Mouse (Mus musculus): ENCODE measurements around the gene Heatr3. TPM values are rescaled to one million over a fixed set of nuclear protein-coding genes. Genes with fewer than 3 reads are reported as not detected.
"Not testable (repeated sequence)": the region's sequence is repeated elsewhere in the genome, so short reads cannot be mapped to it uniquely, and the experiment has no call there.

Gene Heatr3
- polyA plus RNA-seq, 1 experiment: 44.7 TPM

DNA sequence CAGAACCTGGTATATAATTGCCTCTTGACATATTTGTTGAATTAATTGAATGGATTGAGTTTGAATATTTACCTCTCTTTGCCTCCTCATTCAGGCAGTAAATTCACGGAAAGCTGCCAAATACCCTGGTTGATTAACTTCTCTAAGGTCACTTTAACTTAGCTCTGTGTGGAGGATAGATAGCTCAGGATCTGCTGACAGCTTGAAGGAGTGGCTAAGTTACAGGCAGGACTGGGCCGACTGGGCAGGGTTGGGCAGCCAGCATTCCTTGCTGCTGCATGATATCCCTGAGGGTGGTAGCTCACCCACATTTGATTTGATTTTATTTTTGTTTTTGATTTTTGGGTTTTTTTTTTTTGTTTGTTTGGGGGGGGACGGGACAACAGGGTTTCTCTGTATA lies 59.7 kb downstream of the Heatr3 start:
- no peak for DNase-seq (ENCODE audit: low read depth)
- TF ChIP-seq POLR2A (IDR thresholded peaks at IDR 0.05; ENCODE audit: borderline replicate concordance, extremely low read depth, insufficient read depth, insufficient read length, poor library complexity, severe bottlenecking) (no peak), CTCF (IDR thresholded peaks at IDR 0.05; ENCODE audit: borderline replicate concordance, extremely low read depth, insufficient read depth, insufficient read length) (no peak)

DNA sequence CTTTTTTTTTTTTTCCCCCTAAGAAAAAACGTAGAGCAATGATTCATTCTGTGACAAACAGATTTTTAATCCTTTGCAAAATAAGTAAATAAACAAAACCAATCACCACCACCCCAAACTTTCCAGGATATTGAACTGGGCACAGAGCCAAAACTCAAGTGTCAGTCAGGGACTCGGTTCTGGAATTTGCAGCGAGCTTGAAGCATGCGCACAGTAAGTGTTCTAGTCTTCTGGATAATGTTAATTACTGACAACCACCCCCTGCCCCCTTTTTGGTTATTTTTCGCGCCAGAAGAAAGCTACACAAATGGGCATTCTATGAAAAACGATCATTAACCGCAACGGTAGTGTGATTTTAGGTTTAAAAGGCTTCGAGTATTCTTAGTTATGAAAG lies 60.9 kb downstream of the Heatr3 start:
- TF ChIP-seq POLR2A (IDR thresholded peaks at IDR 0.05; ENCODE audit: borderline replicate concordance, extremely low read depth, insufficient read depth, insufficient read length, poor library complexity, severe bottlenecking) (no peak), CTCF (IDR thresholded peaks at IDR 0.05; ENCODE audit: borderline replicate concordance, extremely low read depth, insufficient read depth, insufficient read length) (no peak)
- peak; percentile 63 for DNase-seq (ENCODE audit: low read depth)

DNA sequence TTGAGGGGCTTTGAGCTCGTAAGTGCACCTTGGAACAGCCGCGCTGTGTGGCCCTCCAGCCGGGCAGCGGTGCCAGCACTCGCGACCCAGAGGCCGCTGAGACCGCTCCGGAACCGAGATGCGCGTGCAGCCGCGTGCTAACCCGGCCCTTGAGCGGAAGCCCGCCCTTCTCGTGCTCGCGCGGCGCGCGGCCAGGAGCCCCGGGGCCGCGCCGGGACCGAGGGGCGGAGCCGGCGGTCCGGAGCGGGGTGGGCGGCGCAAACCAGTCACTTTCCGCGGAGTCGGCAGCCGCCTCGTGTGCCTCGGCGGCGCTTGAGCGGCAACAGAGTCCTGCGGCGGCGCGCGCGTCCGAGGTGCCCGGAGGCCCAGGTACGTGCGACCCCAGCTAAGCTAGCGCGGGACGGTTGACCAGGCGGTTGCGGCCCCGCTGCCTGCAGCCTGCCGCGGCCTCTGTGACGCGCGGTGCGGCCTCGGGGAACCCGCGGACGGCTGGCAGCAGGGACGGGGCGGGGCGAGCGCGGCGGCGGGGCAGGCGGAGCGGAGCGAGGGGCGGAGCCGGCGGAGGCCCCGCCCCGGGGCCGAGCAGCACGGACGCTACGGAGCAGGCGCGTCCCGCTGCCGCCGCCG lies 61.4 kb downstream of the Heatr3 start, which contains the start of gene Tent4b:
Tent4b (plus strand) TSS at position 269 of the 627 bp plus-strand sequence.
- DNase-seq (ENCODE audit: low read depth): peak; percentile 95
- TF ChIP-seq POLR2A (IDR thresholded peaks at IDR 0.05; ENCODE audit: borderline replicate concordance, extremely low read depth, insufficient read depth, insufficient read length, poor library complexity, severe bottlenecking) (peak; percentile 84), CTCF (IDR thresholded peaks at IDR 0.05; ENCODE audit: borderline replicate concordance, extremely low read depth, insufficient read depth, insufficient read length) (no peak)

DNA sequence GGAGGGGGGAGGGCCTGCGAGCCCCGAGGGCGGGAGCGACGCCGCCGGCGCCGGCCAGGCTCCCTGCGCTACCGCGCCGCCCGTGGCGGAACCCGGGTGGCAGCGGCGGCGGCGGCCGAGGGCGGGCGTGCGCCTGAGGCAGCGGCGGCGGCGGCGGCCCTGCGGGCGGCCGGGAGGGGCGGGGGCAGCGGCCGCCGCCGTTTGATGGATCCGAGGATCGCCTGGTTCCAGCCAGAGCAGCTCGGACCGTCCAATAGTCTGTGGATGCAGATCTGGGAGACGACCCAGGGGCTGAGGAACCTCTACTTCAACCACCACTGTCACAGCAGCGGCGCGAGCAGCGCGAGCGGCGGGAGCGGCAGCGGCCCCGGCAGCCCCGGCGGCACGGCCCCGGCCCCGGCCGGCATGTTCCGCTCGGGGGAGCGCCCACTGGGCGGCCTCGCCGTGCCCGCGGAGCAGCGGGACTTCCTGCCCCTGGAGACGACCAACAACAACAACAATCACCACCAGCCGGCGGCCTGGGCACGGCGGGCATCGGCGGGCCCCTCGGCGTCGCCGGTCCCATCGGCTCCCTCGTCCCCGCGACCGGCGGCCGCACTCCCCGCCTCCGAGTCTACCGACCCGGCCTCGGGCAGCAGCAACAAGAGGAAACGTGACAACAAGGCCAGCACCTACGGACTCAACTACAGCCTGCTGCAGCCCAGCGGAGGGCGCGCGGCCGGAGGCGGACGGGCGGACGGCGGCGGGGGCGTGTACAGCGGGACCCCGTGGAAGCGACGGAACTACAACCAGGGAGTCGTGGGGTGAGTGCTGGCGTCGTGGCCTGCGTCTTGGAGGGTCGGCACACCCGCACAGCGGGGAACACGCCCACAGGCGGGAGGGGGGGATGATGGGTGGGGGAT lies 62.3 kb downstream of the Heatr3 start:
- TF ChIP-seq POLR2A (IDR thresholded peaks at IDR 0.05; ENCODE audit: borderline replicate concordance, extremely low read depth, insufficient read depth, insufficient read length, poor library complexity, severe bottlenecking): no peak
- TF ChIP-seq CTCF (IDR thresholded peaks at IDR 0.05; ENCODE audit: borderline replicate concordance, extremely low read depth, insufficient read depth, insufficient read length): no peak
- peak; percentile 38 for DNase-seq (ENCODE audit: low read depth)

GRCm38 (mm10) chr8:88200724-88201495 lies 63.3 kb downstream of the Heatr3 start:
- peak; percentile 12 for DNase-seq (ENCODE audit: low read depth)
- TF ChIP-seq POLR2A (IDR thresholded peaks at IDR 0.05; ENCODE audit: borderline replicate concordance, extremely low read depth, insufficient read depth, insufficient read length, poor library complexity, severe bottlenecking): no peak
- no peak for TF ChIP-seq CTCF (IDR thresholded peaks at IDR 0.05; ENCODE audit: borderline replicate concordance, extremely low read depth, insufficient read depth, insufficient read length)

DNA sequence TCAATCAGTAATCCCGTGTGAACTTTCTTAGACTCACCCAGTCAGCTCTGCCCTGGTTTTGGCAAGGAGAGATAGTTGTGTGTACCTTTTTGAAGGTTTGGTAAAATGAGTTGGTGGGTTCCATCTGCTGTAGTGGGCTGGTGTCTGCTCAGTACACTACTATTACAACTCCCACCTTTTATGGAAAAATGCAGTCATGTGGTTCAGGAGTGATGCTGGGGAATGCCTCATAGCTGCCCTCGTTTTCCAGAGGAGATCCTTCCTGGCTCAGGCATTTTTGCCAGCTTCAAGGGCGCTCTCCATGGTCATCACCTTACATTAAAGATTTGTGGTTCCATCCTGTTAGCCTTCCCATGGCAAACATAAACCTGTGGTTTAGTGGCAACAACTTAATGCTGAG lies 64.0 kb downstream of the Heatr3 start:
- DNase-seq (ENCODE audit: low read depth): no peak
- TF ChIP-seq POLR2A (IDR thresholded peaks at IDR 0.05; ENCODE audit: borderline replicate concordance, extremely low read depth, insufficient read depth, insufficient read length, poor library complexity, severe bottlenecking): no peak
- no peak for TF ChIP-seq CTCF (IDR thresholded peaks at IDR 0.05; ENCODE audit: borderline replicate concordance, extremely low read depth, insufficient read depth, insufficient read length)

GRCm38 (mm10) chr8:88206016-88206415 lies 68.4 kb downstream of the Heatr3 start:
- TF ChIP-seq POLR2A (IDR thresholded peaks at IDR 0.05; ENCODE audit: borderline replicate concordance, extremely low read depth, insufficient read depth, insufficient read length, poor library complexity, severe bottlenecking): no peak
- TF ChIP-seq CTCF (IDR thresholded peaks at IDR 0.05; ENCODE audit: borderline replicate concordance, extremely low read depth, insufficient read depth, insufficient read length): no peak
- DNase-seq (ENCODE audit: low read depth): peak; percentile 13

DNA sequence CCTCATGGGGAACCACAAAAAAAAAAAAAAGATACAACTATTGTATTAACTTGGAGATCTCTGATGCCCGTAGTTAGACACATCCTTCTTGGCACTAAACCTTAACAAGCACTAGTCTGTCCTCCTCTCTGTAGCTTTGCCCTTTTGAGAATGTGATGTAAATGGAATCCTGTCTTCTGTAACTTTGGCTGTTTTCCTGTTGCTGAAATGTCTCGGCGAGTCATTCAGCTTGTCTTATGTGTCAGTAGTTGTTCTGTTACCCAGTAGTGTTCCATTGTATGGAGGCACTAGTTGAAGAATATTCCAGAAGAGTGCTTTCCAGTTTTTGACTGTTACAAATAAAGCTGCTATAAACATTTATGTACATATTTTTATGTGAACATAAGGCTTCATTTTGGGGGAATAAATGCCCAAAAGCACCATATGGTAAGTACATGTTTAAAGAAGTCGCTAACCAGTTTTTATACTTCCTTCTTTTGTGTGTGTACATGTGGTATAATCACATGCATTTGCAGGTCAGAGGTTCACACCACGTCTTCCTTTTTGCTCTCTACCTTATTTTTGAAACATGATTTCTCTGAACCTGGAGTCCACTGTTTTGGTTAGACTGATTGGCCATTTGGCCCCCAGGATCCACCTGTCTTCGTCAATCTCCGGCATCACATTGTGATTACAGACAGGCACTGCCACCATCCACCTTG lies 69.6 kb downstream of the Heatr3 start:
- TF ChIP-seq POLR2A (IDR thresholded peaks at IDR 0.05; ENCODE audit: borderline replicate concordance, extremely low read depth, insufficient read depth, insufficient read length, poor library complexity, severe bottlenecking) (no peak), CTCF (IDR thresholded peaks at IDR 0.05; ENCODE audit: borderline replicate concordance, extremely low read depth, insufficient read depth, insufficient read length) (no peak)
- DNase-seq (ENCODE audit: low read depth): no peak

DNA sequence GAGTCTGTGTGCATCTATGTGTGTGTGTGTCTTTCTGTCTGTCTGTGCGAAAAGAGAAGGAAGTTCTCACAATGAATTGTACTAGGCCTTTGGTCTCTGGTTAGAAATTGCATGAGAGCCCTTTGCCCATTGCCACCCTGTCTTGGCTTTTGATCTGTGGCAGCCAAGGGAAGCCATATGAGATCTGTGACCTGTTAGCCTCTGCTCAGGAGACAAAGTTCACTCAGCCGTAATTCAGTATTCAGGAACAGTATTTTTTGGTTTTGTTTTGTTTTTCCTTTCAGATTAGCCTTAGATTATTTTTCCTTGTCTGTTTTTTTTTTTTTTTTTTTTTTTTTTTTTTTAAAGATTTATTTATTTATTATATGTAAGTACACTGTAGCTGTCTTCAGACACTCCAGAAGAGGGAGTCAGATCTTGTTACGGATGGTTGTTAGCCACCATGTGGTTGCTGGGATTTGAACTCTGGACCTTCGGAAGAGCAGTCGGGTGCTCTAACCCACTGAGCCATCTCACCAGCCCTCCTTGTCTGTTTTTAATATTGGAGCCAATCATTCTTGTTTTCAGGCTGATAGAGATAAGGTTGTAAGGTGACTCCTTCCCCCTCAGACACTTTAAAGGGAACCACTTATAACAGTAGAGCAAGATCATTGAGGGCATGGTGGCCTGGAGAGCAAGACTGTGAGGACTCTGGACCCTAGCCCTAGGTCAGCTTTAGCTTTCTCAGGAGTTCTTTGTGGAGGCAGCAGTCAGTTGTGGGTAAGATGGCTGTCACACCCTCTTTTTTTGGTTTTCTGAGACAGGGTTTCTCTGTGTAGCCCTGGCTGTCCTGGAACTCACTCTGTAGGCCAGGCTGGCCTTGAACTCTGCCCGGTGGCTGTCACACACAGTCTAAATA lies 72.5 kb downstream of the Heatr3 start:
- DNase-seq (ENCODE audit: low read depth): not testable (repeated sequence)

- no peak for DNase-seq (ENCODE audit: low read depth)
- TF ChIP-seq POLR2A (IDR thresholded peaks at IDR 0.05; ENCODE audit: borderline replicate concordance, extremely low read depth, insufficient read depth, insufficient read length, poor library complexity, severe bottlenecking) (no peak), CTCF (IDR thresholded peaks at IDR 0.05; ENCODE audit: borderline replicate concordance, extremely low read depth, insufficient read depth, insufficient read length) (no peak)
Observed at GRCm38 (mm10) chr8:88221353-88221752, 83.7 kb downstream of the Heatr3 start.

Other genes starting within 250 kb of the Heatr3 start
- 58.6 and 113 TPM in 2 replicates for gene Zfp423, start 178.3 kb upstream of the Heatr3 start, polyA plus RNA-seq (2012; rRNA removed)
- 52.1 and 56.7 TPM in 2 replicates for gene Cnep1r1, start 19.1 kb upstream of the Heatr3 start, polyA plus RNA-seq (2012; rRNA removed)
- 30.9 and 36.5 TPM in 2 replicates for gene Tent4b, start 61.4 kb downstream of the Heatr3 start, polyA plus RNA-seq (2012; rRNA removed)
- 2.2 and 3.7 TPM in 2 replicates for gene Adcy7, start 134.5 kb downstream of the Heatr3 start, polyA plus RNA-seq (2012; rRNA removed)
- 65.6 and 69.2 TPM in 2 replicates for gene Brd7, start 224.3 kb downstream of the Heatr3 start, polyA plus RNA-seq (2012; rRNA removed)

All from brain, embryonic 14.5 days (tissue).